Mouse (Mus musculus) layer of hippocampus, adult 18-20 months (tissue): ENCODE results near the gene Tfap2e. TPM values are rescaled to one million over a fixed set of nuclear protein-coding genes. Genes with fewer than 3 reads are reported as not detected.
A peak's percentile ranks its signal among the peaks of the same experiment; 100 is the strongest.

ENCODE experiments used
- DNase-seq, 2 experiments: peaks; one replicate each; pipeline ENCODE4 v3.0.0; 2022; ENCODE audit warnings: low spot score in 2 of 2
- total RNA-seq, 2 experiments: library from RNA; stranded (reverse); gene quantifications; 2 replicates each; pipeline ENCODE4 v1.2.3; 2021

Tfap2e gene
- total RNA-seq, 2 experiments from 2014 or later: not detected

DNA sequence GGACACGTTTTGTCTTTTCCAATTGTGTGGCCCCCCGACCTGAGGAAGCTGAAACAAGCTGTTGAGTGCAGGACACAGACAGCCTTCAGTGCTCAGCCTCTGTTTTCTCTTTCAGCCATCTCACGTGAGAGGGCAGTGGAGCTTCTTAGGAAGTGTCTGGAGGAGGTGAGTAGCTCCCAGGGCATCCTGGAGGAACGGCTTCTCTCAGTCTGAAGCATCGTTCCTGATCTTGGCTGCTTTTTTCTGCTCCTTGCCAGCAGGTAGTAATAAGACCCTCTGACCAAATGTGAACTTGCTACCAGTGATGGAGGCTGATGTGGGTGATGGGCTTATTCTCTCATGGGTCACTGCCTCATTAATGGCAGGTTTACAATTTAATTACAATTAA is 28.6 kb downstream of the Tfap2e start:
- DNase-seq: no peak

DNA sequence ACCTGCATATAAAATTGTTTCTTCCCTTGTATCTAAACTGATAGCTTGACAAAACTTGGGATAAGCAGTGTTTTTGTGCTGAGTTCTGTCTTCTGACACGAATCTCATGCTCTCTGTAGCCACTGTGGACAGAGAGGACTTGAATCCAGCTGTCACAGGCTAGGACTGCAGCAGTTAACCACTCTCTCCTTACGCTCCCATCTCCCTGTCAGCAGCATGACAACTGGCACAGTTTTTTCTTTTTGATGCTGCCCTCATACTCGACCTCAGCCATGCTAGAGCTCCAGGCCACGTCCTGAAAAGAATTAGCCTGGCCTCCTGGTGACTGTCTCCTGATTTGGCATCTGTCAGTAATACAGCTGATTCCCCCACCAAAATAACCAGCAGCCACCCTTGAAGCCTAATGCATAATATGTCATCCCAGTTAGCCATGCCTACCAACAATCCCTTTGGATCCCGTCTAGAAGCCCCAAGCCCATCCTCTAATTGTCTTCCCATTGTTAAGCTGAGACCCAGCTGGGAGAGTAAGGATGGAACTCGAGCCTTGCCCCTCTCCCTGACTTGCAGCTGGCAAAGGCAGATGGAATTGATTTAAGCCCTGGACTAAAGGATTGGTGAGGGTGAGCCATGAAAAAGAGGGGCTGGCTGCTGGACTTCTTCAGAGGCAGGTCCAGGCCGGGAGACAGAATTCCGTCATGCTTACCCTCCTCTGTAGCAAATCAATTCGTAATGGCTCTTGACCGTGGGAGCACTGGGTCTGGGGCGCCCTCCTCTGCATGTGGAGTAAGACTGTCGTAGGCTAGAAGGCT is 29.2 kb downstream of the Tfap2e start:
- DNase-seq: no peak

DNA sequence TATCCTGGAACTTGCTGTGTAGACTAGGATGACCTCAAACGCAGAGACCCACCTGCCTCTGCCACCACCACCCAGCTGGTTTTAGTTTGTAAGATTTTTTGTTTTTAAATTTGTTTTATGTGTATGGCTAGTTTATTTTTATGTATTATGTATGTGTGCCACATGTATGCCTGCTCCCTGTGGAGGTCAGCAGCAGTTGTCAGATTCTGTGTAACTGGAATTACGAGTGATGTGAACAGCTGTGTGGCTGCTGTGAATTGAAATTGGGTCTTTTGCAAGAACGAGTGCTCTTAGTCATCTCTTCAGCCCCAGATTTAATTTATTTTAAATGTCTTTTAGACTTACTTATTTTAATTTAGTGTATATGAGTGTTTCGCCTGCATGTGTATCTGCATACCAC is 39.1 kb downstream of the Tfap2e start:
- DNase-seq: no peak

DNA sequence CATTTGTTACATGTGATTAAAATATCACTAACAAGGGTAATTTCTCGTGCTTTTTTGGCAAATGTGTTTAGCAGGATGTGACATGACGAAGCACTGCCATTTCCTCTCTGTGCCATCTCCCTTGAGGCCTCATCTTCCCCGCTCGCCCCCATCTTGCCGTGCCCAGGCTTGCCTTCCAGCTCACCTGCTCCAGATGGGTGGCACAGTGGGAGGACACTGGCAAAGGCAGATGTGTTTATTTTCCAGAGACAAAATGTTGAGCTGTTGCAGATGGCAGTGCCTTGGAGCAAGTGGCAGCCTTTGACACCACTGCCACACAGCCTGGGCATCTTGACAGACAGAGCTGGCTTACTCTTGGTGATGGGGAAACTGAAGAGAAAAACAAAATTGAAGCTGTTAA is 43.0 kb downstream of the Tfap2e start:
- DNase-seq: no peak

DNA sequence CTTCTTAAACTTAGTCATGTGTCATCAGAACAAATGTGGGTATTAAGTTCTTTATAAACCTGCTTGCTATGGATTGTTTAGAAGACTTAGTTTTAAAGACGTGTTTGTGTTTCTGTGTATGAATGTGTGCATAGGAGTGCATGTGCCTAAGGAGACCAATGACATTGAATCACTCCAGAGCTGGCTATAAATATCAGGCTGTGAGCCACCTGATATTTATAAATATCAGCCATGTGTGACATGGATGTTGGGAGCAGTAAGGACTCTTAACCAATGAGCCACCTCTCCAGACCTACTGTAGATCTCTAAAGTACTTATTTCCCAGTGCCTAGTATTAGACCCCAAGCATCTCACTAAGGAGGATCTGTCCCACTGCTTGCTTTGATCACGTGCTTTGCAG is 46.6 kb downstream of the Tfap2e start:
- DNase-seq: no peak

DNA sequence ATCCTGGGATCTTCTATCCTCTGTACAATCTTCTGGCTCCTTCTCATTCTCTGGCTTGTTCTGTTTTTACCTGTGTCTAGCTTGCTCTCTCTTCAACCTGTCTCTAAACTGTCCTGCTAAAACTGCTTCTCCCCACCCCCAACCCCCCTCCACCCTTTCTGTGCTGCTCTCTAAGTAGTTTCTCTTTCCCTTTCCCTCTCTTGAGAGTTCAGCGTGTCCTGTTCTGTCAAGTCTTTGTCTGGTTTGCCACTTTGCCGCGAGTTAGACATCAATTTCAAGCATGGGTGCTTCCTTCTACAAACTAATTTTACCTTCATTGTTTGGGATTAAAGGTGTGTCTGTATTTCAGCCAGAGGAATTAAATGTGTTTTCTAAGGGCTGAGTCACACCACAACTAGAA is 53.0 kb downstream of the Tfap2e start:
- no peak for DNase-seq

DNA sequence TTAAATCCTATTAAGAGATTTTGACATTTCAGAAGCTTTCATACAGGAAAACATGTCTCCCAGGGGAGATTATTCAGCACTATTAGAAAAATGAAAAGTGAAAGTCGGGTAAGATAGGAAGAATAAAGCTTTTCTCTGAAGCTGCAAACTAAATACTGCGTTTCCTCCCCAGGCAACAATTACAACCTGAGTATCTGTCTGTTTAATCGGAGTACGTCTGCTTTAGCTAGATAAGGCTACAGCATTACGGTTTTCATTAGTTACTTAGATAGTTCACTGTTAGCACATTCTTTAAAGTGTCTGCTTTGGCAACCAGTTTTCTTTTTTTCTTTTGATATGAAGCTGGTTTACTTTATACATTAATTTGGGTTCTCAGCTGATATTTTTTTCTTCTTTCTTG is 53.7 kb downstream of the Tfap2e start:
- DNase-seq: no peak

DNA sequence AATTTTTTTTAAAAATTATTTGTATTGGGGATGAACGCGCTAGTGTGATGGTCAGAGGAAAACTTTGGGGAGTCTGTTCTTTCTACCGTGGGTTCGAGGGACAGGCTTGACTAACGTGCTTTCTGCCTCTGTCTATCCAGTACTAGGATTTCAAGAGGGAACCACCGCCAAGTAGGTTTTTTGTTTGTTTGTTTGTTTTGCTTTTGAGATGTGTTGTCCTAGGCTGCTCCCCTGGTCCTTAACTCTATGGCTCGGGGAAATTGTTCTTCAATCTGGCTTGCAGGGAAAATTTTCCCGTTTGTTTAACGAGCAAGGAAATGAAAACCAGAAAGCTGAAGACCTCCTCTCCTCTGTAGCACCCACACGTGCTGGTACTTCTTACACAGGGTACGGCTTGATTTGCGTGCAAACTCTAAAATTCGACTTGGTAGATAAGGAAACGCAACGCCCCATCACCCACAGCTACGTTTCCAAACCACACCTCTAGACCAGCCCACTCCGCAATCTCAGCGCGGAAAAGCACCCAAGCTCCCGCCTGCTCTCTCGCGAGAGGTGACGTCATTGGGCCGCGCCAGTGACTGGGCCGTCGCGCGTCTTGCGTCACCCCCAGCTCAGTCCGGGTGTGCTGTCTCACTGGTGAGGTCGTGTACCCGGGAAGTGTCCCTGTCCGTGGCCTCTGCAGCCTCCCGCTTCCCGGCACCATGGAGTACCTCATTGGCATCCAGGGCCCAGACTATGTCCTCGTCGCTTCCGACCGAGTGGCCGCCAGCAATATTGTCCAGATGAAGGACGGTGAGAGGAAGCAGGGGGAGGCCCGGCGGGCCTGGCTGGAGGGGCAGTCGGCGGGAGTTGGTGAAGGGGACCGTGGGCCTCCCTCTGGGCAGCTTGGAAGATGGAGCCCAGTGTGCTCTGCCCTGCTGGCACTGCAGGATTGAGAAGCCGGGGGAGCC is 58.7 kb downstream of the Tfap2e start, which contains the start of gene Psmb2:
TSS of gene Psmb2 (plus strand) at position 577 of the 950 bp plus-strand sequence.
- DNase-seq: peak; percentile 96 to 98

DNA sequence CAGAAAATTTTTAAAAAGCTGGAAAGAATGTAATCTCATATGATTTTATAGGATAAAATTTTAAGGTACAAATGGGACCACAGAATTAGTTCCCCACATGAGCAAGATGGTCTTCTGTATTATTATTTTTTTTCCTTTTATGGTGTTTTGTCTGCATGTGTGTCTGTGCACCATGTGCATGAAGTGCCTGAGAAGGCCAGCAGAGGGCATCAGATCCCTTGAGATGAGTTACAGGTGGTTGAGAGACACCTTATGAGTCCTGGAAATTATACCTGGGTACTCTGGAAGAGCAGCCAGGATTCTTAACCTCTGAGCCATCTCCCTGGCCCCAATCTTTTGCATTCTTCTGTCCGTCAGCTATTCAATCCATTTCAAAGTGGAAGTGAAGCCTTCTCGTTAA is 69.0 kb downstream of the Tfap2e start:
- no peak for DNase-seq

Other genes with a start within 250 kb of the Tfap2e start
- 1 to 10 TPM; 8.1 to 9.7 TPM for gene Ago4, start 202.8 kb downstream of the Tfap2e start, total RNA-seq
- under 1 TPM; 0.87 to 0.91 TPM for gene Clspn, start 179.3 kb downstream of the Tfap2e start, total RNA-seq
- gene 5730409E04Rik, start 126.4 kb downstream of the Tfap2e start, total RNA-seq: 10 to 100 TPM; 70.4 to 71.1 TPM
- 100 to 1,000 TPM; 100 to 115 TPM for gene Psmb2, start 58.6 kb downstream of the Tfap2e start, total RNA-seq
- 1,000 to 10,000 TPM; 2,035 to 2,092 TPM for gene Ncdn, start 17.2 kb upstream of the Tfap2e start, total RNA-seq
- gene AU040320, start 17.3 kb upstream of the Tfap2e start, total RNA-seq: 10 to 100 TPM; 60.9 to 61.3 TPM
- gene Zmym4, start 231.9 kb upstream of the Tfap2e start, total RNA-seq: 10 to 100 TPM; 48.2 to 48.5 TPM